Mouse (Mus musculus) liver, embryonic 13.5 days (tissue): ENCODE data around the gene Clstn2. TPM values are rescaled to one million over a fixed set of nuclear protein-coding genes. Genes with fewer than 3 reads are reported as not detected.

ENCODE experiments used
- ATAC-seq: fragments of 200-750 bp; cut with Nextera tagmentation; 2 replicates; pipeline ENCODE4 v1.8.0; 2017; ENCODE audit warnings: low read depth, mild to moderate bottlenecking, moderate number of reproducible peaks, moderate library complexity
- DNase-seq: peaks from one replicate; pipeline ENCODE4 v3.0.0; 2022
- H3K27ac ChIP-seq: fragments of 300-500 bp; sonication (generic); 2 replicates; pipeline ENCODE4 v1.5.1; 2015; ENCODE audit warnings: moderate library complexity, mild to moderate bottlenecking, inconsistent platforms
- H3K27me3 ChIP-seq: fragments of 300-500 bp; sonication (generic); 2 replicates; pipeline ENCODE4 v1.6.1; 2015; ENCODE audit warnings: mild to moderate bottlenecking, inconsistent platforms
- H3K36me3 ChIP-seq: fragments of 300-500 bp; sonication (generic); 2 replicates; pipeline ENCODE4 v1.6.1; 2015; ENCODE audit warnings: mild to moderate bottlenecking, inconsistent platforms
- H3K4me1 ChIP-seq: fragments of 300-500 bp; sonication (generic); replicated peaks from 2 replicates; pipeline ENCODE4 v1.6.1; 2015; ENCODE audit warnings: inconsistent platforms
- H3K4me2 ChIP-seq: fragments of 300-500 bp; sonication (generic); 2 replicates; pipeline ENCODE4 v1.6.1; 2015; ENCODE audit warnings: inconsistent platforms, mild to moderate bottlenecking, moderate library complexity
- H3K4me3 ChIP-seq: fragments of 300-500 bp; sonication (generic); replicated peaks from 2 replicates; pipeline ENCODE4 v1.5.1; 2015; ENCODE audit warnings: mild to moderate bottlenecking, inconsistent platforms
- H3K9ac ChIP-seq: fragments of 300-500 bp; sonication (generic); 2 replicates; pipeline ENCODE4 v1.6.1; 2015; ENCODE audit warnings: mild to moderate bottlenecking, inconsistent platforms
- H3K9me3 ChIP-seq: fragments of 300-500 bp; sonication (generic); replicated peaks from 2 replicates; pipeline ENCODE4 v1.6.1; 2016; ENCODE audit warnings: inconsistent platforms
- WGBS: fragments of 180-500 bp; shearing (Covaris S2); methylation state at CpG from one replicate; pipeline ENCODE4 v1.1.7; 2015; ENCODE audit not compliant: insufficient replicate concordance; 5-methylcytosine and 5-hydroxymethylcytosine counted together
- polyA plus RNA-seq: library from polyadenylated mRNA; unstranded; fragments of >200 nt; fragmentation: Nextera tagmentation; extraction: Ambion mirVana; gene quantifications from 2 replicates; pipeline ENCODE4 v1.2.1, GENCODE M21; 2015

Clstn2 gene
- polyA plus RNA-seq, result 0.12 and 0.16 TPM in 2 replicates

GRCm38 (mm10) chr9:98032573-98033272 is at the start of gene Clstn2:
TSS of gene Clstn2 (minus strand) at chr9:98033181.
- WGBS, result under 1% methylated on average over 72 of the region's 73 CpGs
- Histone ChIP-seq H3K27me3 (peaks cover 43% of the 10 kb centered on the region), H3K9ac (no peak within 1 kb of the TSS), H3K4me3 (peak within 1 kb of the TSS; percentile 51), H3K27ac (no peak within 1 kb of the TSS), H3K4me2 (peak within 1 kb of the TSS; percentile 64), H3K9me3 (no peaks in the 10 kb centered on the region), H3K4me1 (peaks cover 5% of the 10 kb centered on the region), H3K36me3 (no peaks in the 10 kb centered on the region)
- DNase-seq (no peak), ATAC-seq (peak; percentile 39; the same call in 1 of the 2 replicates)

GRCm38 (mm10) chr9:98067767-98068166 is 34.8 kb upstream of the Clstn2 start:
- no peak overlapping the region for H3K4me2 ChIP-seq
- no peaks in the 10 kb centered on the region for H3K27me3 ChIP-seq
- H3K4me1 ChIP-seq, result no peaks in the 10 kb centered on the region
- H3K27ac ChIP-seq, result no peak overlapping the region
- H3K9ac ChIP-seq, result no peak overlapping the region
- no peaks in the 10 kb centered on the region for H3K36me3 ChIP-seq
- 60% methylated on average over 5 of the region's 5 CpGs for WGBS
- no peak for DNase-seq
- ATAC-seq, result no peak
- H3K9me3 ChIP-seq, result no peaks in the 10 kb centered on the region
- no peak overlapping the region for H3K4me3 ChIP-seq

- Histone ChIP-seq H3K9ac (no peak overlapping the region), H3K27me3 (no peaks in the 10 kb centered on the region), H3K4me2 (no peak overlapping the region), H3K9me3 (no peaks in the 10 kb centered on the region), H3K27ac (no peak overlapping the region), H3K4me1 (no peaks in the 10 kb centered on the region), H3K36me3 (no peaks in the 10 kb centered on the region), H3K4me3 (no peak overlapping the region)
- 50% methylated on average over 3 of the region's 3 CpGs for WGBS
- DNase-seq (no peak), ATAC-seq (no peak)
These were observed 28.7 kb upstream of the Clstn2 start for GRCm38 (mm10) chr9:98061646-98062045.

DNA sequence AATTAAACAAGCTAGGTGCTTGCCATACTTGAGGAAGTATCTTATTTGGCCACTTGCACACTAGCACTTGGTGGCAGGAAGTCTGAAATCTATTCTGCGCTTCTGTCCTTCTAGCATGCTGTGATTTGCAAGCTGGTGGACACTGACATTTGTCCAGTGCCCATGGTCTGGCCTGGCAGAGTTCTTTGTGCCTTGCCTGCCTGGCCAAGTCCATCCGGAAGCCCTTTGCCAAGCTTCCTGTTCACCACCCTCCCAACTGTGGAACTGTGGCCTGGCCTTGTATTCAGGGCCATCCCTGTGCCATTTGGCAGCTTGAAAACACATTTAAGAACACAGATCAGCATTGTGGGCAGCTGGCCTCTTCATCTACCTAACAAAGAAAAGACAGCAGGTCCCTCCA is 24.3 kb upstream of the Clstn2 start:
- no peaks in the 10 kb centered on the region for H3K27me3 ChIP-seq
- H3K4me1 ChIP-seq, result no peaks in the 10 kb centered on the region
- no peak overlapping the region for H3K9ac ChIP-seq
- H3K4me2 ChIP-seq, result no peak overlapping the region
- WGBS, result 63% methylated on average over 2 of the region's 2 CpGs
- no peak overlapping the region for H3K4me3 ChIP-seq
- DNase-seq (no peak), ATAC-seq (no peak)
- H3K27ac ChIP-seq, result no peak overlapping the region
- no peaks in the 10 kb centered on the region for H3K36me3 ChIP-seq
- H3K9me3 ChIP-seq, result no peaks in the 10 kb centered on the region

DNA sequence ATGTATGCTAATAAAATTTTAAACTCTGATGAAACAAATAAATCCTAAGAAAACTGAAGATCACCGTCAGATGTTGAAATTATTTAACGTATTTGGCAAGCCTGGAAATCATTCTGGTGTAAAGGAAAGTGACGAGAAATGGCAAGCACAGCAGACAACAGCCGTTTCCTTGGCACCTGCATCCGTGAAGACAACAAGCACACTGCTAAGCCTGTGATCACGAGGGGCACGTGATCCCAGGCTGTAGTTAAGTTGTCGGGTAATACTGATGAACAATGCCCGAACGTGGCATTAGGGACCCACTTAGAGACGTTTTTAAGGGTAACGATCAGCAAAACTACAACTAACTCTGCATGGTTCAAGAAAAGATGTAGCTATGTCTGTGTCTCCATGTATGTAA is 18.4 kb upstream of the Clstn2 start:
- no peak for ATAC-seq
- no peak for DNase-seq
- Histone ChIP-seq H3K27ac (no peak overlapping the region), H3K4me3 (no peak overlapping the region), H3K9me3 (no peaks in the 10 kb centered on the region), H3K27me3 (no peaks in the 10 kb centered on the region), H3K4me1 (no peaks in the 10 kb centered on the region), H3K9ac (no peak overlapping the region), H3K4me2 (no peak overlapping the region), H3K36me3 (no peaks in the 10 kb centered on the region)
- 68% methylated on average over 12 of the region's 12 CpGs for WGBS

GRCm38 (mm10) chr9:98033273-98033855 is 383 bp upstream of the Clstn2 start:
- DNase-seq (no peak), ATAC-seq (no peak)
- WGBS, result 2% methylated on average over 38 of the region's 38 CpGs
- H3K9ac ChIP-seq, result no peak overlapping the region
- H3K4me1 ChIP-seq, result peaks cover 5% of the 10 kb centered on the region
- H3K27ac ChIP-seq, result no peak overlapping the region
- H3K4me2 ChIP-seq, result peak overlapping the region; percentile 64
- H3K27me3 ChIP-seq, result peaks cover 43% of the 10 kb centered on the region
- H3K4me3 ChIP-seq, result peak overlapping the region; percentile 51
- no peaks in the 10 kb centered on the region for H3K9me3 ChIP-seq
- no peaks in the 10 kb centered on the region for H3K36me3 ChIP-seq

GRCm38 (mm10) chr9:98031898-98032572 is 946 bp downstream of the Clstn2 start:
- H3K27ac ChIP-seq, result no peak overlapping the region
- peaks cover 43% of the 10 kb centered on the region for H3K27me3 ChIP-seq
- WGBS, result 4% methylated on average over 31 of the region's 31 CpGs
- H3K4me3 ChIP-seq, result peak overlapping the region; percentile 51
- H3K36me3 ChIP-seq, result no peaks in the 10 kb centered on the region
- H3K4me1 ChIP-seq, result peaks cover 5% of the 10 kb centered on the region
- H3K9me3 ChIP-seq, result no peaks in the 10 kb centered on the region
- H3K4me2 ChIP-seq, result peak overlapping the region; percentile 64
- H3K9ac ChIP-seq, result no peak overlapping the region
- DNase-seq, result no peak
- ATAC-seq, result no peak

DNA sequence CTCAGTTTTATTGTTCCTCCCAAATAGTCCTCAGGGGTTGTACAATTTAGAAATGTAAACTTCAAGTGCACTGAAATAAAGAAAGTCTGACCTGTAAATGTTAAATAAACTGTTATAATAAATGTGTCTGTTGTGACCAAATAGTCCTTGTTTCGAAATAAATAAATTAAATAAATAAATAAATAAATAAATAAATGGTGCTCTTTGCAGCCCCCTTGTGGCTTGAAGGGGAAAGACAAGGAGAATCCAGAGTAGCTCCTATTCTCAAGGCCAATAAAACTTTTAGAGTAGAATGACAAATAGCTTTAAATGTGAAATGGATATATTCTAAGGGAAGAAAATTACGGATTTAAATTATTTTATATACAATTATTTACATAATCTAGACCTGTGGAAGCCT is 2.3 kb downstream of the Clstn2 start:
- H3K27me3 ChIP-seq, result peaks cover 43% of the 10 kb centered on the region
- no peak overlapping the region for H3K9ac ChIP-seq
- DNase-seq, result no peak
- no peak for ATAC-seq
- no peaks in the 10 kb centered on the region for H3K9me3 ChIP-seq
- peaks cover 5% of the 10 kb centered on the region for H3K4me1 ChIP-seq
- H3K36me3 ChIP-seq, result no peaks in the 10 kb centered on the region
- H3K4me2 ChIP-seq, result no peak overlapping the region
- no peak overlapping the region for H3K4me3 ChIP-seq
- no peak overlapping the region for H3K27ac ChIP-seq
- 24% methylated on average over 2 of the region's 2 CpGs for WGBS

GRCm38 (mm10) chr9:98025548-98025947 is 7.4 kb downstream of the Clstn2 start:
- H3K4me3 ChIP-seq, result no peak overlapping the region
- no peaks in the 10 kb centered on the region for H3K9me3 ChIP-seq
- no peaks in the 10 kb centered on the region for H3K4me1 ChIP-seq
- no peaks in the 10 kb centered on the region for H3K36me3 ChIP-seq
- no peak overlapping the region for H3K27ac ChIP-seq
- ATAC-seq (no peak), DNase-seq (no peak)
- no peaks in the 10 kb centered on the region for H3K27me3 ChIP-seq
- no peak overlapping the region for H3K4me2 ChIP-seq
- no peak overlapping the region for H3K9ac ChIP-seq
- WGBS, result 56% methylated on average over 3 of the region's 3 CpGs

DNA sequence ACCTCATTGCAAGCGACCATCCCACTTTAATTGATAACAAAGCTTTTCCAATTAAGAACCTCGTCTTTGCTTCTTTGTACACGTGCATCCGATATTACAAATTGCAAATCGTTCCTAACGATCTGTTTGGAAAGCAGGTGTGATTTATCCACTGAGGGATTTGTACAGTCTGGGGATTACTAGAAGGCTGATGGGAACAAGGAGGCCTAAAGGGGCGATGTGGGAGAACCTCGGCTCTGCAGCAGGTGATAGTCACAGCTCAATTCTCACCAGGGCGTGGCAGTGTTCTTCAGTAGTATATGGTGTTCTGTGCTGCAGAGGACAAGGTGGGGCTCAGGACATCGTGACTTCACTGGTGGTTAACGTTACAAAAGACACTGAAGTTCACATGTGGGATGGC is 9.9 kb downstream of the Clstn2 start:
- Histone ChIP-seq H3K4me3 (no peak overlapping the region), H3K4me2 (no peak overlapping the region), H3K9me3 (no peaks in the 10 kb centered on the region), H3K9ac (no peak overlapping the region), H3K4me1 (no peaks in the 10 kb centered on the region), H3K27ac (no peak overlapping the region), H3K27me3 (no peaks in the 10 kb centered on the region), H3K36me3 (no peaks in the 10 kb centered on the region)
- DNase-seq (no peak), ATAC-seq (no peak)
- 64% methylated on average over 11 of the region's 11 CpGs for WGBS

DNA sequence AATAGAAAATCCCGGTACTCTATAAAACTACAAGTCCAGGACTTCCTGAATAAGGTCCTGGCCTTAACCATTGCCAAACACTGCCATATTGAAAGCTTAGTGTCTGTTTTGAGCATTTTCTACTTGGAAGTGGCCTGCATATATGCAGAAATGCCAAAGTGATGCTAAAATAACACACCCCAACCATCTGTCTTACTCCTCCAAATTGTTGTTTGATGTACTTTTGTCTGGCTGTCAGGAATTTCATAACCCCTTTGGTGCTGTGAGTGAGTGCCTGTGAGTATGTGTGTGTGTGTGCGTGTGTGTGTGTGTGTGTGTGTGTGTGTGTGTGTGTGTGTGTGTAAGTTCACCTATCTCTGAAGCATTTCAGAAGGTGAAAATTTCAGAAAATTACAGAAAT is 13.1 kb downstream of the Clstn2 start:
- Histone ChIP-seq H3K4me1 (no peaks in the 10 kb centered on the region), H3K36me3 (no peaks in the 10 kb centered on the region), H3K9me3 (no peaks in the 10 kb centered on the region; the same call in 1 of the 2 replicates), H3K4me2 (no peak overlapping the region), H3K27me3 (no peaks in the 10 kb centered on the region), H3K4me3 (no peak overlapping the region), H3K9ac (no peak overlapping the region), H3K27ac (no peak overlapping the region)
- ATAC-seq, result no peak
- 64% methylated on average over 2 of the region's 2 CpGs for WGBS
- no peak for DNase-seq
